Mouse (Mus musculus) lung, adult 2 months (tissue): ENCODE data around the gene Sox13.

Experiments
- CTCF ChIP-seq: fragments of 200-500 bp; IDR thresholded peaks from 2 replicates; pipeline ENCODE4 v1.5.1; 2011; ENCODE audit warnings: mild to moderate bottlenecking, low read length, control low read depth; ENCODE audit not compliant: insufficient read depth
- POLR2A ChIP-seq: fragments of 200-500 bp; IDR thresholded peaks from 2 replicates; pipeline ENCODE4 v1.6.1; 2011; ENCODE audit warnings: low read depth, mild to moderate bottlenecking, control low read depth, low read length, borderline replicate concordance; ENCODE audit errors: extremely low read depth

- TF ChIP-seq CTCF, result no peak
- no peak for TF ChIP-seq POLR2A
Measured at GRCm38 (mm10) chr1:133415505-133415904, 8.7 kb downstream of the Sox13 start.
